Comparison of ENCODE assay signal across 8 mouse cellular contexts in genomic region chr4:123664021-123664950, GRCm38 (mm10). TPM values are rescaled to one million over a fixed set of nuclear protein-coding genes. Genes with fewer than 3 reads are reported as not detected.
DNase-seq lines count a peak whose midpoint lies in the region; ATAC-seq and TF ChIP-seq lines count a peak whose summit lies in the region.

No protein-coding gene starts in this region.

- under 1% methylated on average over 113 of the region's 125 CpGs for WGBS in hindbrain, embryonic 14.5 days
- 2% methylated on average over 124 of the region's 125 CpGs for WGBS in limb, embryonic 10.5 days

- TF ChIP-seq CTCF in gastrocnemius, adult 2 months (IDR thresholded peaks at IDR 0.05): no peak

- peak overlapping the region; percentile 97 for H3K9ac ChIP-seq in hindbrain, embryonic 14.5 days

- no peaks in the 10 kb centered on the region for H3K36me3 ChIP-seq in hindbrain, embryonic 14.5 days (replicated peaks; ENCODE audit: control insufficient read depth, insufficient read depth)
- peaks cover 8% of the 10 kb centered on the region; the same call in 1 of the 2 replicates for H3K36me3 ChIP-seq in limb, embryonic 10.5 days

- intact Hi-C loops in gastrocnemius, adult 2 months (cut with DNase I): loop anchor here (2.0 kb wide), 1 partner anchor 31 kb away; no protein-coding TSS in a partner anchor

- H3K4me1 ChIP-seq in hindbrain, embryonic 14.5 days (replicated peaks; ENCODE audit: control insufficient read depth, insufficient read depth, low read length): peaks cover 54% of the 10 kb centered on the region
- peaks cover 26% of the 10 kb centered on the region for H3K4me1 ChIP-seq in limb, embryonic 10.5 days

- H3K4me2 ChIP-seq in hindbrain, embryonic 14.5 days (replicated peaks): peak overlapping the region; percentile 92

- H3K27me3 ChIP-seq in hindbrain, embryonic 14.5 days (ENCODE audit: control insufficient read depth, insufficient read depth, low read length): no peaks in the 10 kb centered on the region
- no peaks in the 10 kb centered on the region for H3K27me3 ChIP-seq in limb, embryonic 10.5 days (ENCODE audit: low read depth, poor library complexity, severe bottlenecking)

- H3K4me3 ChIP-seq in gastrocnemius, adult 2 months: peak overlapping the region; percentile 80
- peak overlapping the region; percentile 79 for H3K4me3 ChIP-seq in hindbrain, embryonic 14.5 days (replicated peaks; ENCODE audit: low read length)
- H3K4me3 ChIP-seq in limb, embryonic 10.5 days: peak overlapping the region; percentile 94

- H3K9me3 ChIP-seq in hindbrain, embryonic 14.5 days (ENCODE audit: control insufficient read depth, low read length): no peaks in the 10 kb centered on the region
- H3K9me3 ChIP-seq in limb, embryonic 10.5 days (replicated peaks): no peaks in the 10 kb centered on the region

- peak; percentile 65 for DNase-seq in layer of hippocampus, adult 11-12 months (ENCODE audit: low spot score)
- DNase-seq in layer of hippocampus, adult 9-10 months (ENCODE audit: low spot score): no peak
- DNase-seq in cerebellum, postnatal 10 days: peak; percentile 73 to 76
- peak; percentile 90 for DNase-seq in gastrocnemius, adult 2 months
- peak; percentile 67 for DNase-seq in hindbrain, embryonic 14.5 days (ENCODE audit: low spot score)
- DNase-seq in limb, embryonic 10.5 days (ENCODE audit: low spot score): peak; percentile 77
- peak; percentile 61 for DNase-seq in mesoderm, embryonic 11.5 days (ENCODE audit: low read depth, low spot score)
- DNase-seq in spleen, adult 12 weeks (ENCODE audit: low spot score): peak; percentile 73

- H3K27ac ChIP-seq in gastrocnemius, adult 2 months: peak overlapping the region; percentile 90
- peak overlapping the region; percentile 98 for H3K27ac ChIP-seq in hindbrain, embryonic 14.5 days
- peak overlapping the region; percentile 100 for H3K27ac ChIP-seq in limb, embryonic 10.5 days

- peak; percentile 73 for ATAC-seq in hindbrain, embryonic 14.5 days (ENCODE audit: low FRiP score)

RNA-seq across cellular contexts. Expression of gene Macf1, which starts 19.9 kb away (rescaled TPM):
- total RNA-seq in gastrocnemius, adult 2 months (2021): 10 to 100 TPM; 48.4 to 66.4 TPM
- 111 and 120 TPM in 2 replicates for polyA plus RNA-seq in hindbrain, embryonic 14.5 days (2014; fragmentation: Nextera tagmentation; extraction: Ambion mirVana)
- polyA plus RNA-seq in limb, embryonic 10.5 days (2016; fragmentation: Nextera tagmentation; extraction: Ambion mirVana): 45.2 and 55.5 TPM in 2 replicates

RNA-seq across cellular contexts. Expression of gene Ndufs5, which starts 53.7 kb away (rescaled TPM):
- total RNA-seq in gastrocnemius, adult 2 months (2021): 100 to 1,000 TPM; 242 to 305 TPM
- 501 and 593 TPM in 2 replicates for polyA plus RNA-seq in hindbrain, embryonic 14.5 days (2014; fragmentation: Nextera tagmentation; extraction: Ambion mirVana)
- polyA plus RNA-seq in limb, embryonic 10.5 days (2016; fragmentation: Nextera tagmentation; extraction: Ambion mirVana): 340 and 356 TPM in 2 replicates
